Mouse (Mus musculus) ES-E14 (cell line): Measurements from ENCODE around the gene Olfr549. TPM values are rescaled to one million over a fixed set of nuclear protein-coding genes. Genes with fewer than 3 reads are reported as not detected.

Source experiments
- DNase-seq: peaks from one replicate; pipeline ENCODE4 v3.0.0-alpha.2; 2013; ENCODE audit warnings: low read depth, low spot score
- H3K27ac ChIP-seq: 2 replicates; pipeline ENCODE4 v1.5.1; 2012; ENCODE audit warnings: low read depth, mild to moderate bottlenecking, low read length, moderate library complexity, mixed read lengths; ENCODE audit not compliant: poor library complexity, insufficient read depth, severe bottlenecking
- H3K36me3 ChIP-seq: 2 replicates; pipeline ENCODE4 v1.6.1; 2012; ENCODE audit warnings: mild to moderate bottlenecking, low read length, moderate library complexity, mixed read lengths; ENCODE audit not compliant: control insufficient read depth, poor library complexity, insufficient read depth, severe bottlenecking
- H3K4me1 ChIP-seq, 2 experiments: fragments of 150-350 bp in 1 of 2; sonication (generic) in 1 of 2; 2 replicates each; pipeline ENCODE4 v1.6.1; 2012; ENCODE audit warnings: low read length in 2 of 2, mild to moderate bottlenecking in 1 of 2, mixed read lengths in 1 of 2; ENCODE audit not compliant: control insufficient read depth in 2 of 2, insufficient read depth in 2 of 2, poor library complexity in 1 of 2
- H3K4me3 ChIP-seq, 2 experiments: fragments of 150-350 bp in 1 of 2; sonication (generic) in 1 of 2; 2 replicates each; pipeline ENCODE4 v1.5.1; 2012; ENCODE audit warnings: low read length in 2 of 2, low read depth in 1 of 2, mild to moderate bottlenecking in 1 of 2, mixed read lengths in 1 of 2; ENCODE audit not compliant: insufficient read depth in 1 of 2, poor library complexity in 1 of 2, severe bottlenecking in 1 of 2
- H3K9ac ChIP-seq: 2 replicates; pipeline ENCODE4 v1.6.1; 2012; ENCODE audit warnings: low read depth, mild to moderate bottlenecking, low read length, mixed read lengths; ENCODE audit not compliant: poor library complexity, insufficient read depth, severe bottlenecking
- H3K9me3 ChIP-seq: fragments of 150-350 bp; sonication (generic); 2 replicates; pipeline ENCODE4 v1.6.1; 2012; ENCODE audit warnings: low read depth, mild to moderate bottlenecking, low read length; ENCODE audit not compliant: control insufficient read depth, insufficient read depth
- CHD2 ChIP-seq: IDR thresholded peaks from 2 replicates; pipeline ENCODE4 v1.6.1; 2014; ENCODE audit warnings: mild to moderate bottlenecking, low read depth, low read length, inconsistent platforms
- HCFC1 ChIP-seq: IDR thresholded peaks from 2 replicates; pipeline ENCODE4 v1.6.1; 2012; ENCODE audit warnings: low read length, inconsistent platforms, borderline replicate concordance; ENCODE audit not compliant: insufficient read depth
- MAFK ChIP-seq: IDR thresholded peaks from 2 replicates; pipeline ENCODE4 v1.6.1; 2014; ENCODE audit warnings: mild to moderate bottlenecking, low read depth, low read length, inconsistent platforms; ENCODE audit not compliant: insufficient read depth
- ZC3H11A ChIP-seq: IDR thresholded peaks from 2 replicates; pipeline ENCODE4 v1.6.1; 2012; ENCODE audit warnings: low read depth, mild to moderate bottlenecking, inconsistent platforms, low read length, borderline replicate concordance
- ZNF384 ChIP-seq: IDR thresholded peaks from 2 replicates; pipeline ENCODE4 v1.6.1; 2012; ENCODE audit warnings: low read depth, low read length, inconsistent platforms
- in situ Hi-C, 2 experiments: fragments of 600-800 bp; cut with MboI; formaldehyde crosslinking; loops; one replicate each; pipeline ENCODE4 v1.15.1; 2025; ENCODE audit warnings: low sequenced_read_pairs in 2 of 2, inconsistent platforms in 1 of 2; ENCODE audit not compliant: unreplicated experiment in 2 of 2
- total RNA-seq: library from RNA; depleted of rRNA; stranded (reverse); fragments of 300-350 nt; gene quantifications from 2 replicates; pipeline ENCODE4 v1.2.3, GENCODE M21; 2012

The Olfr549 gene
- total RNA-seq, 1 experiment, result not detected

DNA sequence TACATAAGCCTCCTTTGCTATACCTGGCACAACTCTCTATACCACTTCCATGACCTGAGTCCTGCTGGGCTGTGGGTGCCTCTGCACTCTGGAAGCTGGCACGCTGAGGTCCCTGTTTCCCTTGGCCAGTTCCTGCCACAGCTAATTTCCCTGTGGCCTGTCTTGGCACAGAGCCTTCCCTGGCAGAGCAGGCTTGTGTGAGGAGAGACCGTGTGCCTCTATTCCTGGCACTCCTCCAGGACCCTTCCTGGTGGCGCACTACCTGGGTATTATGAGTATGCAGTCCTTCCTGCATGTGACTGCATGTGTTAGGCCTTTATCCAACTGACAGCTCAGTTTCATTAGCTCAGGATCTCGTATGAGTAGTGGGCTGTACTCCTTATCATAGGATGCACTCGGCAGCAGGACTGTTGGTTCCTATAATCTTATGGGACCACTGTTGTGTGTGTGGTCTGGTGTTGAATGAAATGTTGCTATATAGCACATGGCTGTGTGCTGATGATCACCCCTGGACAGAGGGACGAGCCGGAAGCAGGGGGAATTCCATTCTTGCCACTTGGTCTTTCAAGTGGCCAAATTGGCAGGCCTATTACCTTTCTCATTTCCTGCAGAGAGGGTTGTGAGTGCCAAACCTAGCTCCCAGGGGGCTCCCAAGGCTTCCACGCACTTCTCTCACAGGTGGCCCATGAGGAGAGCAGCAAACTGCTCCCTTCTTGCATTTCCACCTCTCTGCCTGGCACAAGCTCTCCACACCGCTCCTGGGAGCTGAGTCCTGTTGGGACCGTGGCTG, 33.2 kb upstream of the Olfr549 start:
- no peak overlapping the region for H3K27ac ChIP-seq
- no peak overlapping the region for H3K4me3 ChIP-seq
- TF ChIP-seq ZC3H11A (no peak), CHD2 (no peak), MAFK (no peak), HCFC1 (no peak), ZNF384 (no peak)
- no peaks in the 10 kb centered on the region for H3K36me3 ChIP-seq
- H3K9ac ChIP-seq, result no peak overlapping the region
- no peaks in the 10 kb centered on the region for H3K9me3 ChIP-seq
- DNase-seq, result no peak
- H3K4me1 ChIP-seq, result peaks cover 0 to 3% of the 10 kb centered on the region in 2 experiments; a peak in 1 of 4 replicates
- in situ Hi-C loops, result loop anchor here (25.0 kb wide), 2 partner anchors 396 to 596 kb away; partner anchors contain the start of genes Olfr571 (in 1 of the 2) and Olfr572 (in 1 of the 2)

DNA sequence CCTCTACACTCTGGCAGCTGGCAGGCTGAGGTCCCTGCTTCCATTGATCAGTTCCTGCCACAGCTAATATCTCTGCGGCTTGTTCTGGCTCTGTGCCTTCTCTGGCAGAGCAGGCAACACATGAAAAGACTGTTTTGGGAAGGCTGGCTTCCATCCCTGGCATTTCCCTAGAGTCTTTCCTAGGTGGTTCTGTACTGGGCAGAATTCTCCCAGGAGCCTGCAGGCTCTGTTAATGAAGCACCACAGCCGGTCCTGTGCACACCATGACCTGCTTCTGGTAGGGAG, 32.7 kb upstream of the Olfr549 start:
- Histone ChIP-seq H3K27ac (no peak overlapping the region), H3K36me3 (no peaks in the 10 kb centered on the region), H3K9me3 (no peaks in the 10 kb centered on the region), H3K4me1 (peaks cover 0 to 3% of the 10 kb centered on the region in 2 experiments; a peak in 1 of 4 replicates), H3K9ac (no peak overlapping the region), H3K4me3 (no peak overlapping the region)
- no peak for DNase-seq
- TF ChIP-seq HCFC1 (no peak), ZC3H11A (no peak), CHD2 (no peak)
- in situ Hi-C loops, result loop anchor here (25.0 kb wide), 2 partner anchors 395 to 595 kb away; partner anchors contain the start of genes Olfr571 (in 1 of the 2) and Olfr572 (in 1 of the 2)

DNA sequence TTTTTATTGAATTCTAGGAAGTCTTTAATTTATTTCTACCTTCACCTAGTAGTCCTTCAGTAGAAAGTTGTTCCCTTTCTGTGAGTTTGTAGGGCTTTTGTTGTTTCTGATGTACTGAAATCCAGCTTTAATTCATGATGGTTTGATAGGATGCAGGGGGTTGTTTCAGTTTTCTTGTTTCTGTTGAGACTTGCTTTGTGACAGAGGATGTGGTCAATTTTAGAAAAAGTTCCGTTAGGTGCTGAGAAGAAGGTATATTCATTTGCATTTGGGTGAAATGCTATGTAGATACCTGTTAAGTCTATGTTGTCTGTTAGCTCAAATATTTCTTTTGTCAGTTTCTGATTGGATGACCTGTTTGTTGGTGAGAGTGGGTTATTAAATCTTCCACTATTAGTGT, 20.6 kb upstream of the Olfr549 start:
- no peak for DNase-seq
- no peak overlapping the region for H3K4me3 ChIP-seq
- H3K9me3 ChIP-seq, result no peaks in the 10 kb centered on the region
- TF ChIP-seq HCFC1 (no peak), ZNF384 (no peak), ZC3H11A (no peak), CHD2 (no peak), MAFK (no peak)
- H3K36me3 ChIP-seq, result no peaks in the 10 kb centered on the region
- H3K4me1 ChIP-seq, result no peaks in the 10 kb centered on the region
- H3K27ac ChIP-seq, result no peak overlapping the region
- H3K9ac ChIP-seq, result no peak overlapping the region
- in situ Hi-C loops, result no loop called here

DNA sequence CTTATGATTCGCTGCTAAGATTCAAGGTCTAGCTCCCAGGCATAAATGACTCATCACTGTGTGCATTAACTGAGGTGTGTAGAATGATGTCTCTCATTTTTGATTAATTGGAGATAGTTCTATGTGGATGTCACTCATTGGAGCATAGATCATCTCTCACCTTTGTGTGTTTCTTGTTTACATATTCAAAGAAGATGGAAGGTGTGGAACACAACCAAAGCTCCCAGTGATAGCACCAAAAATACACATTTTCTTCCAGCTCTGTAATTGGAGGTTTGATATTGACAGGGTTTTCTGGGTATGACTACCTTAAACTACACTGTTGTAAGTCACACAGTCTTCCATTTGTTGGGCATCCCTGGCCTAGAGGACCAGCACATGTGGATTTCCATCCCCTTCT, 15.2 kb upstream of the Olfr549 start, which contains the start of gene Olfr547:
Olfr547 (plus strand) TSS at position 301 of the 400 bp plus-strand sequence.
- no peaks in the 10 kb centered on the region for H3K4me1 ChIP-seq
- no peak within 1 kb of the TSS for H3K9ac ChIP-seq
- no peak for TF ChIP-seq CHD2
- TF ChIP-seq ZC3H11A, result no peak
- TF ChIP-seq HCFC1, result no peak
- H3K9me3 ChIP-seq, result no peaks in the 10 kb centered on the region
- no peak within 1 kb of the TSS for H3K27ac ChIP-seq
- H3K36me3 ChIP-seq, result no peaks in the 10 kb centered on the region
- in situ Hi-C loops, result no loop called here
- DNase-seq, result no peak
- H3K4me3 ChIP-seq, result no peak within 1 kb of the TSS
